Mouse (Mus musculus) ES-E14 (cell line): ENCODE data around the gene 4933428G20Rik.

ENCODE experiments used
- HCFC1 ChIP-seq: IDR thresholded peaks from 2 replicates; pipeline ENCODE4 v1.6.1; 2012; ENCODE audit warnings: low read length, inconsistent platforms, borderline replicate concordance; ENCODE audit not compliant: insufficient read depth
- MAFK ChIP-seq: IDR thresholded peaks from 2 replicates; pipeline ENCODE4 v1.6.1; 2014; ENCODE audit warnings: mild to moderate bottlenecking, low read depth, low read length, inconsistent platforms; ENCODE audit not compliant: insufficient read depth
- ZC3H11A ChIP-seq: IDR thresholded peaks from 2 replicates; pipeline ENCODE4 v1.6.1; 2012; ENCODE audit warnings: low read depth, mild to moderate bottlenecking, inconsistent platforms, low read length, borderline replicate concordance
- ZNF384 ChIP-seq: IDR thresholded peaks from 2 replicates; pipeline ENCODE4 v1.6.1; 2012; ENCODE audit warnings: low read depth, low read length, inconsistent platforms

GRCm38 (mm10) chr11:97476334-97477095 is 23.6 kb downstream of the 4933428G20Rik start:
- TF ChIP-seq HCFC1 (no peak), ZC3H11A (no peak), ZNF384 (no peak), MAFK (no peak)
